Mouse (Mus musculus) lung, postnatal 10 days (tissue): ENCODE results near the gene Apoh.

Experiments
- DNase-seq: peaks from one replicate; pipeline ENCODE4 v3.0.0; 2021

Gene Apoh

DNA sequence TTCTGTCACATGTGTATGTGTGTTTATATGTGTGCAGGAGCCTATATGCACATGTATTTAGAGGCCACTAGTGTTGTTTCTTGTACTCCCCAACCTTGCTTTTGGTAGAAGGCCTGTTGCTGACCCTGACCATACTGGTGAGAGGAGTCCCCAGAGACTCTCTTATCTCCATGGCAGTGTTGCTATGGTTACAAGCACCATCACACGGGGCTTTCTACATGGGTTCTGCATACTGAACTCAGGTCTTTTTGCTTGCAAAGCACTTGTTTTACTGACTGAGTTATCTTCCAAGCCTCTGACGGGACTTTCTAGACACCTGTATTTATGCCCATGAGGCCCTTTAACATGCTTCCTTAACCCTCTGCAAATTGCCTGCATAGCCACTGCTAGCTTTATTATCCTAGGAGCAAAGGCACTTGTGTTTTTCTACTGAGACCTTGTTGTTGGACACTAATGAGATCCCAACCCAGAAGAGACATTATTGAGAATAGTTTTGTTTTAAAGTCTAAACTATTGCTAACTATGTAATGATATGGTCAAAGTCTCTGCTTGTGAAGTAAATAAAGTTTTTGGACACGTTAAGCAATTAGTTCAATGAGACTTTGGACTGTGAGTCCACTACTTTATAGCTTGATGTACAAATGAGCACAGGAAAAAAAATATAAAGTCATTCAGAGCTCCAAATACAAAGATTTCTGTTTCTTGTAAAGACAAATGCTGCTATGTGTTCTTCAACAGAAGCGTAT lies 41.9 kb downstream of the Apoh start:
- DNase-seq: no peak

DNA sequence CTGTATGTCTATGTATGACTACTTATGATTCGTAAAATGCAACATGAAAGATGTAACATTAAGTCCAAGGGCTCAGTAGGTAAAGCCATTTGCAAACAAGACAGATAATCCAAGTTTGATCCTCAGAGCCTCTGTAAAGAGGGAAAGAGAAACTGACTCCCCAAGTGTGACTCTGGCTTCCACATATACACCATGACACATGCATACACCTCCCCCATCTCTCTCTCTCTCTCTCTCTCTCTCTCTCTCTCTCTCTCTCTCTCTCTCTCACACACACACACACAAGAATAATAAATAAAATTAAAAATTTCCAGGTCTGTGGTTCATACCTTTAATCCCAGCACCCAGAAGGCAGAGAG lies 42.5 kb downstream of the Apoh start:
- no peak for DNase-seq

DNA sequence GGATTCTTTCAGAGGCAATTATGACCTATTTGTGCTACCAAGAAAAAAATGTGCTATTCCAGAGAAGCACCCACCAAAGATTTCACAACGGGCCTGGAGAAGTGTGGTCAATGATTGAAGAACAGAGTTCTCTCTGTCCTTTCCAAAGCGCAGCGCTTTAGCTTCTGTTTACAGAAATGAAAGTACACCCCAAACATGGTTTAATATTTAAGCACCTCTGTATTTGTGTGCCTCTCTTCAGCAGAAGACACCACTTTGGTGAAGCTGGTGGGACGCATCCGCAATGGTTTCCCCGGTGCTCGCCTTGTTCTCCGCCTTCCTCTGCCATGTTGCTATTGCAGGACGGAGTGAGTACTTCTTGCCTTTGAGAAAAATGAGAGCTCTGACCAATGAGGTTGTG lies 51.9 kb downstream of the Apoh start:
- no peak for DNase-seq

DNA sequence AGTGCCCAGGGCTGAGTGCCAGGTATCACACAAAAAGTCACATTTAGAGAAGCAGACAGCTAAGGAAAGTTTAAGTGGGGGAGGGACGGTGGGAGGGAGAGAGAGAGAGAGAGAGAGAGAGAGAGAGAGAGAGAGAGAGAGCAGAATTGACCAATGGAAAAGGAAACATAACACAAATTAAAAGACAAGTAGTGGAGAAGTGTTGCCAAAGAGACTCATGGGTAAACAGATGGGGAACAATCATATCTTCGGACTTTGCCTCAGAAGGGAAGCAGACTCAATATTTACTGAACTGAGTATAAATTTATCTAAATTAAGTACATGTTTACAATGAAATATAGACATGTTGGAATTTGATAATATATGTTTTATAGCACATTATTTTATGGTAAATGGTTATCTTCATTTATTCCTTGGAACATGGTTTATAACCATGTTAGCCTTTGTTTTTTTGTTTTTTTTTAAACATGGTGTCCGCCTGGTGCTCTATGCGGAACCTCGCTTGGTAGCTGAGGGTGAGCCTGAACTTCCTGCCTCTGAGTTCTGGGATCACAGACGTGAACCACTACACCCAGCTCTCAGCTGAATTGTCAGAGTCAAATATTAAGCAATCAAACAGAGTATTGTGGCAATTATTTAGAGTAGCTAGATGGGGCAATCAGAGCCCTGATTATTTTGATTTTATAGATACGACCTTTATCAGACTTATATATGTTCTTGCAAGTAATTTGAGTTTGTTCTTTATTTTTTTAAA lies 53.1 kb downstream of the Apoh start:
- DNase-seq: no peak

DNA sequence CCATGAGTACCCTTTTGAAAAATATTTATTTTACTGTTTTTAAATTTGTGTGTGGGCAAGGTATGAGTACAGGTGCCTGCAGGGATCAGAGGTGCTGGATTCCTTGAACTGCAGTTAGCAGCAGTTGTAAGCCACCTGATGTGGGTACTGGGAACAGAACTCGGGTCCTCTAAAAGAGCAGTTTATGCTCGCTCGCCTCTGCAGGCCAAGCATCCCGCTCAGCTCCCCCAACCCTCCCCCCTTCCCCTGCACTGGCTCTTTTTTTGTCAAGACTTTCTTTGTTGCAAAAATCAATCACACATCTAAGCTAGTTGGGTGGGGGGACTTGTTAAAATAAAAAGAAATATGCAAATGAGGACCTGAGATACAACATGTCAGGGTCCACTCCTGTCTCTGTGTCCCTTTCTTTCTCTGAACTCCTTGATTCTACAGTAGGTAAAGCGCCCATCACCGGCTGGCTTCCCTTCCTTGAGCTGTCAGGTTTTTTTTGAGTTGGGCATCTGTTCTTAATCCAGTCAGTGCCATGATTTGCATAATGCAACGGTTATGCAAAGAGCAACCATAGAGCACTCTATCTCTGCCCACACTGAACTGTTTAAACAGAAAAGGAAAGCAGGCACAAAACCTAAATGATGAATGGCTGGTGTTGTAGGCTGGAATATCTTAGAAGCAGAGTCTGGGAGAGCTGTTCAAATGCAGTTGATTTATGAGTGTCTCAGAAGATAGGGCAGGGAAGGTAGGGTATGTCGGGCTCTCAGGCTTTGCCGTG lies 66.9 kb downstream of the Apoh start:
- DNase-seq: no peak

DNA sequence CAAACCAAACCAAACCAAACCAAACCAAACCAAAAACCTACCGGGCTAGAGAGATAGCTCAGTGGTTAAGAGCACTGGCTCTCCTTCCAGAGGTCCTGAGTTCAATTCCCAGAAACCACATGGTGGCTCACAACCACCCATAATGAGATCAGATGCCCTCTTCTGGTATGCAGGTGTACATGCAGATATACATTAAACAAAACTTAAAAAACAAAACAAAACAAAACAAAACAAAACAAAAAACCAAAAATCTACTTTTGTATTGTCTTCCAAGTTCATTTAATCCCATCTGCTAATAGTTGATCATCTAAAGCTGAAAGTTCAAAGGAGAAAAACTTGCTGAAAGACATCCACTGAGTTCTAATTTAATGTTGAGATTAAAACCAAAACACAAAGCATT lies 73.2 kb downstream of the Apoh start:
- no peak for DNase-seq

DNA sequence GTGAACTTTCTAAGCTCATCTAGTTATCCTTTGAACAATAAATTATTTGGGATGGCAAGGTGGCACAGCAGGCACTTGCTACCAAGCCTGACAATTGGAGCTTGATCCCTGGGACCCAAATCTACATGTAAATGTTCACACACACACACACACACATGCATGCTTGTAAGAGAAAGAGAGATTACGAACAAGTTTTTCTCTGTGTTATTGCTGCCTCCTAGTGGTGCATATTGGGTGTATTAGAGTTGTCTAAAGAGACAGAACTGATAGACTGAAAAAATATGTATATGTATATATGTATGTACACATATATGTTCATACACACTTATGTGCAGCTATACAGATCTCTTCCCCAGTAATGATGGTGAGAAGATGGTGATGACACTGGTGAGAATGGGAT lies 75.4 kb downstream of the Apoh start:
- DNase-seq: peak; percentile 47

DNA sequence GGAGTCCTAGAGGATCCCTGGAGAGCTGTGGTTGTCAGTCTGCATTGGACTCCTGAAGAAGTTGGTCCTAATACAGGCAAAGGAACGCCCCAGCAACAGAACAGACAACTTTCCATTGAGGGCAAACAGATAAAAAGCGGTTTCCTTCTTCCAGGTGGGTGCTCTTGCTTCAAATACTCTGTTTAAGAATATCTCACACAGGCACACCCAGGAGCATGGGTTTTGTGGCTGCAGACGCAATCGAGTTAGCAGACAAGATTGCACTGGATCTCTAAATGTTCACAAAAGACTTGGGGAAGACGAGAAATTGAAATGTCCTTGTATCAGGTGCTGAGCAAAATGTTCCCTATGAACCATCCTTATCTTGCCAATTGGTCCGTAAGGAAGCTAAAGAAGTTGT lies 76.1 kb downstream of the Apoh start:
- DNase-seq: no peak

DNA sequence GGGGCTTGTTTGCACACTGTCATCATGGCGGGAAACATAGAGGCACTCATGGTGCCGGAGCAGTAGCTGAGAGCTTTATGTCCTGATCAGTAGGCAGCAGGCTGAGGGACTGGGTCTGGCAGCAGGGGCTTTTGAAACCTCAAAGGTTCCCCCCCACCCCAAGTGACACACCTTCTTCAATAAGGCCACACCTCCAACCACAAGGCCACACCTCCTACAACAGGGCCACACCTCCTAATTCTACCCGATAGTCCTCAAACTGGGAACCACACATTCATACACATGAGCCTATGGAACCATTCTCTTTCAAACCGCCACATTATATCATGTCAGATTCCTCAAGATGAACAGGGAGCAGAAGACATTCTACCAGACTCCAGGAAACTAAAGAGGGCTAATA lies 77.6 kb downstream of the Apoh start:
- no peak for DNase-seq

DNA sequence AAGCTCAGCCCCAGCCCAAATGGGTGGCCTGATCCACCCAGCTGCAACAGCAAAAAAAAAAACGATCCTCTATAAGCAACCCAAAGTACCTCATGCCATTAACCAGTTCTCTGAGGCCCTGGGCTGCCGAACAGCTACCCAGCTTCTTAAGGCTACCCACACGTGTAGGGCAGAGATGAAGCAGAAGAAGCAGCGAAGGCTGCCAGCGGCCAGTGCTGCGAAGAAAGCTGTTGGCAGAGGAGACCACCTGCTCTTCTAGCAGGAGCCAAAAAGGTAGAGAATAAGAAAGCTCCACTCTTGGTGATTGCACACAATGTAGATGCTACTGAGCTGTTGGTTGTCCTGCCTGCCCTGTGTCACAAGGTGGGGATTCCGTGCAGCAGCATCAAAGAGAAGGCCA lies 80.1 kb downstream of the Apoh start:
- no peak for DNase-seq

DNA sequence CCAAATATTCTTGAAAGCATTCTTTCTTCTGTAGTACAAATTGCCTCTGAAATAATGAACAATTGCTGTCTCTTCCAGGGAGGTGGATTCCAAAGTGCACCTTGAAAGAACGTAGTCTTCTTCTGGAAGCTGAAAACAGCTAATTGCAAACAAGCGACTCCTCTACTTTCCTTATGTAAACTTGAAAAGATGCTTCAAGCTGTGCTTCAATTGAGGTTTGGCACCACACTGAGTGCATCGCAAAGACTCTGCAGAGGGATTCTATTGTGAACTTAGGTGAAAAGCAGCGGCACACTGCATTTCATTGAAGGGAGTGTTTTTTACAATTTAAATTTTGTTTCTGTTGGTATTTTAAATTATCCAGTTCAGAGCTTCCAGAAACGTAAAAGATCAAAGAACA lies 81.0 kb downstream of the Apoh start:
- DNase-seq: no peak

DNA sequence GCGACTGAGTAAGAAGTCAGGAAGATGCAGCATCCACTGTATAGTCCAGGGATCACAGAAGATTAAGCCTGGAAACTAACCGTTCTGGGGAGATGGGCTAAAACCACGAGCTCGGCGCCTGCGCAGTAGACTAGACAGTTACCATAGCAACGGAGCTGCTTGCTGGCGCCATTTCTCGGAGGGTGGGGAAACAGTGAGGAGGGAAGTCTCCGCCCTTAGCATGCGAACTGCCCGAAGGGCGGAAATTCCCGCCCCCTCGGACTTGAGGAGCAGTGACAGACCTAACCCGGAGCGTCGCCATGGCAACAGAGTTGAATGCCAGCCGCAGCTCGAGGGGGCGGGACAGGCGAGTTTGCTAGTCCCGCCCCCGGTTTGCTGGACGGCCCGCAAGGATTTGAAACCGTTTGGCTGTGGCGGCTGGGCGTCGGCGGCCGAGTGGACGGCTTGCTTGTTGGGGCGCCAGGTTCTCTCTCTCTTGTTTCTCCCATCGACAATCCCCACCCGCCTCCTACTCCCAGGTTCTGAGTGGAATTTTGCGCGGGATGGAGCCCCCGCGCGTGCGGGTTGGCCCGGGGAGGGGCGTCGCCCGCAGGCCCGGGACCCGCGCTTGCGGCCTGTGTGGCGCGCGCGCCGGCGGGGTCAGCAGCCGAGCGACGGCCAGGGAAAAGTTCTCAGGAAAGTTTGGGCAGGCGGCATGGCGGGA lies 81.9 kb downstream of the Apoh start, which contains the start of gene Cep112:
Gene Cep112 (plus strand): TSS at position 304 of the 703 bp plus-strand sequence.
- peak; percentile 100 for DNase-seq

DNA sequence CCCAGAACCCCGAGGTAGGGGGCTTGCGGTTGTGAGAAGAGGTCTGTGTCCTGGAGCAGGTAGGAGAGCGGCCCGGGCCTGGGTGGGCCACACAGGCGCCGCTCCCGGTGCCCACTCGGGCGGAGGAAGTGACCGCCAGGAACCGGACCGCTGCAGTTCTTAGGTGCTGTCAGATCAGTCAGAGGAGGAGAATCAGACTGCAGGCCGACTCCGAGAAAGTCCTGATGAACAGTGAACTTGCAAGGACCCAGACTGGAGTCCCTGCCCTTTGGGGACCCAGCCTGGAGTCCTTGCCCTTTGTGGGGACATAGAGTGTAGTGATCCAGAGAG lies 82.4 kb downstream of the Apoh start:
- no peak for DNase-seq

DNA sequence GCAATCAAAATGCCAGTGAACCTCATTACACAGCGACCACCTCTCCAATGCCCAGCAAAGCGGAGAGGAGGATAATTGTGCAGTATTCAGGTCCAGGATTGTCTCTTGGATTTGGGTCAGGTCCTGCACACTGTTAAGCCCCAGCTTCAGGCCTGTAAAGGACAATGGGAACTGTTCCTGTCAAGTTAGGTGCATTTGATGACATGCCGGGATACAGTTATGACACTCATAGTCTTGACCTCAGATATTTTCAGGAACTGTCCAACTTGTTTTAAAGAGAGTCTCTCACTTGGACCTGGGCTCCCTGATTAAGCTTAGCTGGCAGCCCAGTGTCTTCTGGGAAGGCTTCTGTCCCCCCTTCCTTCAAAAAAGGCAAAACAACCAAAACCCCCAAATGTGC lies 82.9 kb downstream of the Apoh start:
- no peak for DNase-seq

DNA sequence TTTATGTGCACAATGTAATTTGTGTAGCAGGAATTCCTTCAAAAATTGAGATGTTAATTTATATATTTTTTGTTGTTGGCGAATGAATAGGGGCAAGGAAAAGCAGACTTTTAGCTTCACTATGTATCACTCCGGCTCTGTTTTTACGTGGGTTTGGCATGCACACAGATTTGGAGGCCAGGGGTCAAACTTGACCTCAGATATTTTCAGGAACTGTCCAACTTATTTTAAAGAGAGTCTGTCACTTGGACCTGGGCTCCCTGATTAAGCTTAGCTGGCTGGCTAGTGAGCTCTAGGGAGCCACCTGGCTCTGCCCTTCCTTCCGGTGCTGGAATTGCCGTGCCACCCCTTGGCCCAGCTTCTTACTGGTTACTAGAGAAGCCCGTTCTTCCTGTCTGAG lies 84.0 kb downstream of the Apoh start:
- DNase-seq: no peak

DNA sequence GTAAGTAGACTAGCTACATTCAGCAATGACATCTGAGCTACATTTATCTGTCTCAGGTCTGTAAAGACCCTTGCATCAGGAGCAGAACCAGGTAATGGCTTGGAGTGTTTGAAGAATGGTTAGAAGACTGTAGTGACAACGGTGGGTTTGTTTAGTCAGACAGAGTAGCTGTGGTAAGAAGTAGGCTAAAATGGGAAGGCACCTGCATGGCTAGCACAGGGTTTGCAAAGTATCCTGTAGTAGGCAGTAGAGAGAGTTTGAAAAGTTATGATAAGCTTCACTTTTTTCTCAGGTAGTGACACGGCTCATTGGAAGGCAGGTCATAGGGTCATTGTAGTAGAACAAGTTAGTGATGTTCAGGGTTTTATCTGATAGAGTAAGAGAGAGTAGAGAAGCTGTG lies 85.9 kb downstream of the Apoh start:
- no peak for DNase-seq

DNA sequence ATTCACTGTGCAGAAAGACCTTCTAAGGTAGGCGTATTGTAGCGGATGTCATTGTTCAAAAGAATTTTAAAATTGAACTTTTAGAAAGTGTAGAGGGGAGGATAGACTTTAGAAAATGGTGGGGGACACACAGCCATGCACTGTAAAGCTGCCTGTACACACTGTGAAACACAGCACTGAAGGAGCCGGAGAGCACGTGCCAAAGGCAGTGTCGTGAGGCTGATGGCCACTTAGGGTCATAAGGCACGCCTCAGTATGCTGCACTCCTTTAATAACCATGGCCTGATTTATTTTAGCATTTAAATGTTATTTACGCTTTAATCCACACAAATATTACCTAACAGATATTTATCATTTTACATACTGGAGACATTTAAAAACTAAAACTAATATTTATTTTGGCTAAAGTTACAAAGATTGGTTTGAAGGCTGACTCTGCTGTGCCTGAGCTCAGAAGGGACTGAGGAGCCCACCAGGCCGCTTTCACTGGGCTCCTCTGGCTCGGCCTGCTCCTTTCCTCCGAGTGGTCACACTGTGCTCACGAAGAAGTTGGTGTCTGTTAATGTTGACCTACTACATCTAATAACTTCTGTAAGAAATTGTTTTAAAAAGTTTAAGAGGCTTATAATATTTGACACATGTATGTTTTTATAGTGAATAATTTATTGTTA lies 100.9 kb downstream of the Apoh start:
- no peak for DNase-seq

DNA sequence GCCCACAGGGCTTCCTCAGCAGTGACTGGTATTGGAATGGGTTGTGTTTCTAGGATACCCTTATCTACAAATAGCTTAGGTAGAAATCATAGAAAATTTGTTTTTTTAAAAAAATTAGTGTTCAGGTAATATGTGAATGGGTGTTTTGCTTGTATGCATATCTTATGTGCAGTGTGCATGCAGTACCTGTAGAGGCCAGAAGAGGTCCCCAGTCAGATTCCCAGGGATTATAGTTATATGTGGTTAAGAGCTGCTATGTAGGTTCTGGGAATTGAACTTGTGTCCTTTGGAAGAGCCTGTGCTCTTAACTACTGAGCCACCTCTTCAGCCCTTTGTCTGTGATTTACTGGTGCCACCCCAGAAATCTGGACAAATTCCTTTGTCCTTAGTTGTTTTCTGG lies 104.0 kb downstream of the Apoh start:
- DNase-seq: peak; percentile 39

DNA sequence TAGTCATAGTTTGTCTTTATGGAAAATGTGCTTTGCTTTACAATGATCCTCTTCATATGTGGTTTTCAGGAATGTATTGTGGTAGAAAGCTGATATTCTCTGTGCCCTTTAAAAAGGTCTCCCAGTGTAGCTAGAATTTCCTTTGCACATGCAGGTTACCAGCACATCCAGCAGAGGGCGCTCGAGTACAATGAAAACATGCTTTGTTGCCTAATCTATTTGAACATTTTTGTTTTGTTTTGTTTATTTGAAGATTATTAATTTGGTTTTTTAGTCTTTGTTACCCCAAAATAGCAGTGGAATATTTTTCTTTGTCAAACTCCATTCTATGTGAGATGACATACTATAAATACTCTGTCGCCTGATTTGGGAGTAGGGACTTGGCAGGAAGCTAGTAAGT lies 106.7 kb downstream of the Apoh start:
- DNase-seq: peak; percentile 80

DNA sequence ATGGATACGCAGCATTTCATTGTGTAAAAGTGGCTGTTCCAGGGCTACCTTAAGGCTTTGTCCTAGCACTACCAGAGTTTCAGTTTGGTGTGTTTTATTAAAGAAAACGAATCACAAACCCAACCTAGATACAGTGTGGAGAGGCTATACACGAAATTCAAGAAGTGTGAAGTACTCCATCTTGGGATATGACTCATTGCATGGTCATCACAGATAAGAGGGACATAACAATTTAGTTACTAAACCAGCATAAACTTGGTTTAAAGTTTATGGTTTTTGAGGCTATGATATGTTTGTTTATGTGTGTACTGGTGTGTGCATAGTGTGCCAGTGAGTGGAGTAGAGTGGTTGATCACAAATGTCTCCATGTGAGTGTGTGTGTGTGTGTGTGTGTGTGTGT lies 116.4 kb downstream of the Apoh start:
- no peak for DNase-seq
